Mouse (Mus musculus): Measurements from ENCODE around the gene Eif2a. TPM values are rescaled to one million over a fixed set of nuclear protein-coding genes. Genes with fewer than 3 reads are reported as not detected.
"Not testable (repeated sequence)": the region's sequence is repeated elsewhere in the genome, so short reads cannot be mapped to it uniquely, and the experiment has no call there.

Eif2a gene
- polyA plus RNA-seq, 3 experiments from 2014 or later: 63.0 to 73.7 (median 67.5) TPM

DNA sequence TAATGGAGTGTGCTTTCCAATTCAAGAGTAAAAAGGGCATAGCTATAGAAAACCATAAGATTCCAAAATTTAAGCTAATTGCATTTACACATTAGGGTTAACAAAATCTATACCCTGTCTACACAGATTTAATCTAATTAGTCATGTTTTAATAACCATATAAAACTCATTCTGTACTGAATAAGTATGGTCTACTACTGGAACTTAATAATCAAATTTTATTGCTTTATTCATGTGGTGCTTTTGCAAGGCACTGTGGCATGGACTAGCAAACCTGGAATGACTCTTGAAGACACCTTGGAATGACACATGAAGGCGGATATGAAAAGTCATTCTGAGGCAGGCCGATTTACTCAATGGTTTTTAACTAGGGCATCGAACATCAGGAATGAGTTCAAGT is 2.2 kb upstream of the Eif2a start:
- ATAC-seq: no peak

DNA sequence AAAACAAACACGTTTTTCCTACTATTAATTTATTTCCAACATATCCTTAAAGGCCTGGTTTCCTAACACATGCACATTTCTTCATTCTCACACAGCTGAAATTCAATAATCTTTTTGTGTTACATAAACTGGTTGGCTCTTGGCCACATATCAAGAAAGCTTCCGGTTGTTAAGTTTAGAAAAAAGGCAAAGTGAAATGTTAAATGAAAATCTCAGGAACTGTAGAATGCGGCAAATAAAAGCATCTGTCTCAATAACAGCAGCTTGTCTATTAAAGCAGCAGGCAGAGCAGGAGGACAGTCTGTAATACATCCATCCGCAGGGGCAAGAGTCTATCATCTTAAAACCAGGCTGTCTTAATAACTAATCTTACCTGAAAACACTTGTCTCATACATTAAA is 1.4 kb upstream of the Eif2a start:
- ATAC-seq: no peak

DNA sequence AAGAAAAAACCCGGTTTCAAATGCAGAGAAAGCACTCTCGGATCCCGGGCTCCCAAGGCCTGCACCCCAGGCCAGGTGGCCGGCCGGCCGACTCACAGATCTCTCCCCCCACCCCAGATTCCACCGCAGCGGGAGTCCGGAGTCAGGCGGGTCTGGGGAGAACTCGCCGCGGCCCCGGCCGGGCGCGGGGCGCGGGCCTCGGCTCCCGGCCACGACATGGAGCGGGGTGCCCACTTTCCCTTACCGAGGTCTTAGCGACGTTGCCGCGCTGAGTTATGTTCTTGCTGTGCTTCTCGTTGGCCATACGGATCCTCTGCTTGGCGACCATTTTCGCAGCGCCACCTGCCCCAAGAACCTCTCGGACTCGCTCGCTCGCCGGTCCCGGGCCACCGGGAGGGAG is 455 bp upstream of the Eif2a start:
- no peak for ATAC-seq

DNA sequence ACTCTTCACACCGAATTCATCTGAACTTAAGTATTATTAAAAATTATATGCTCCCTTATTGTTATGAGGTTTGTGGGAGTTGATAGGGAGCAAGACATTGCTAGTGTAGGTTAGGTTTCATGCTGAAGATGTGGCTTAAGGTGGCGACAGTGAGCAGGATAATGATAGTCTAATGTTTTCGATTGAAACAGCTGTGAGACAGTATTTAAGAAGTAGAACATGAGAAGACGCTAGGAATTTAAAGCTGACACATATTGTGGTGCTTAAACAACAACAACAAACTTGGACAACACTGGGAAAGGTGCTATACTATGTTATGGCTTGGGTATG is 752 bp downstream of the Eif2a start:
- no peak for ATAC-seq

DNA sequence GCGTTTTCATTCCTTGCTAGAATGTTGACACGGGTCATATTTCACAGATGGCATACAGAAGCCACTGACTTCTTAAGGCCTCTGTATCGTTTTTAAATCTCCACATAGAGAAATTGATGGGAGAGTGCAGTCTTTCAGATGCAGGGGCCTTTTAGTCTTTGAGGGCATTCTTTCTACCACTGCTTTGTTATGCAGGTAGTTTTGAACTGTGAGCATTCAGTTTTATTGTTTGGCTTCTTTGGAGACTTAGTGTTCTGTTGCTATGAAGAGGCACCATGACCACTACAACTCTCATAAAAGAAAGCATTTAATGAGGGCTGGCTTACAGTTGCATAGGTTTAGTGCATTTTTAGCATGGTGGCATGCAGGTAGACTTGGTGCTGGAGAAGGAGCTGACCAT is 11.0 kb downstream of the Eif2a start:
- no peak for ATAC-seq

DNA sequence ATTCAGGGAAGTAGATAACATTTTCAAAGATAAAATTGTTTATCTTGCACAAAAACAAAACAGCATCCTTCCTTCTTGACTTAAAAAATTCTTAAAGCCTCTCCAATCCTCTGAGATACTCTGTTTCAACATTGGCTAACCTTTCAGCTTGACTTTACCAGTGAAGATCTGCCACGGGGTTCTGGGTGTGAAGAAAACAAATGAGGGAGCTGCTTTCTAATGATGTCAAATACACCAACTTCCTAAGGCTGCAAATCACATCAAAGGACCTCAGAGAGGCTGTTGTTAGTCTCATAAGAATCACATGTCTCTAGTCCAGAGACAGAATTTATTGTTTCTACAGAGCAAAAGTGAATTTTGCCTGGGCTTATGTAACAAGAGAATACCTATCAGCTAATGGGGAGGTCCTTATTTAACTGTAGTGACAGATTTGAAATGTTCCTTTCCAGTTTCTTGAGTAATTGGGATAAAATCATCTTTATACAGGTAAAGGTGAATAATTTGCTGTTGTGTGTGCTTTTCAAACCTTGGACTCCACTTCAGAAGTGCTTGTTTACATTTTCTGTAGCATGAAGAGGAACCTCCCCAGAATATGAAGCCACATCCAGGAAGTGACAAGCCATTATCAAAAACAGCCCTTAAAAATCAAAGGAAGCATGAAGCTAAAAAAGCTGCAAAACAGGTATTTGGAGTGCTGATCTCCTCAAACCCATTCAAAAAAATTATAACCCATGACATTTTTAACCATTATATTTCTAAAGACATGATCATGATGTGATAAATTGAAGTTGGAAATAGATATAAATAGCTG is 26.6 kb downstream of the Eif2a start:
- ATAC-seq: peak; percentile 84

DNA sequence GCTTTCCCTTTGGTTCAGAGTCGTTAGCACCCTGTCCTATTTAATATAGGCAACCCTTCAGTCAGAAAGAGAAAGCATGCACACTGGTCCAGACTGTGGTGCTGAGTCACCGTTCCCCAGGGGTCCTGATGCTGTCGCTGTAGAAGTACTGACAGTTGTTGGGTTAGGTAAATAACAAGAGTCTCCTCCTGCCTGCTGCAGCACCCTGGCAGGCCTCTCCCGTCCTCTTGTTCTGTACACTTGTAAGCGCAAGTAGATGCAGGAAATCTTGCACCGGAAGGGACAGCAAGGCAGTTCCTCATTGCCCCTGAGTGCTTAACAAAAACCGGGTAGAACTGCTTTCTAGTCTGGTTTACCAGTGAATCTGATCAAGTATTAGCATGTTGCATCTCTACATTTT is 31.0 kb downstream of the Eif2a start:
- no peak for ATAC-seq

DNA sequence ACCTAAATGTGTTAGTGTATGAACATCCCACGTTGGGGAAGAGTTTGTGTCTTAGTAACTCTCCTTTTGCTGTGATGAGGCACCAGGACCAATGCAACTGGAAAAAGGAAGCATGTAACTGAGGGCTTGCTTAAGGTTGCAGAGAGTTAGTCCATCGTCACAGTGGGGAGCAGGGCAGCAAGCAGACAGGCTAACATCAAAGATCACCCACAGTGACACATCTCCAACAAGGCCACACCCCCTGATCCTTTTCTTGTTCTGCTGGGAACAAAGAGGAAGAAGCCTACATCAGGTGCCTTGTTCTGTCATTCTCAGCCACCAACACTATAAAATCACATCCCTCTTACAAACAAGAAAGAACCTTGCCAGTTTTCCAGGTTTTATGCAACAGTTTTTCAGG is 34.3 kb downstream of the Eif2a start:
- no peak for ATAC-seq

DNA sequence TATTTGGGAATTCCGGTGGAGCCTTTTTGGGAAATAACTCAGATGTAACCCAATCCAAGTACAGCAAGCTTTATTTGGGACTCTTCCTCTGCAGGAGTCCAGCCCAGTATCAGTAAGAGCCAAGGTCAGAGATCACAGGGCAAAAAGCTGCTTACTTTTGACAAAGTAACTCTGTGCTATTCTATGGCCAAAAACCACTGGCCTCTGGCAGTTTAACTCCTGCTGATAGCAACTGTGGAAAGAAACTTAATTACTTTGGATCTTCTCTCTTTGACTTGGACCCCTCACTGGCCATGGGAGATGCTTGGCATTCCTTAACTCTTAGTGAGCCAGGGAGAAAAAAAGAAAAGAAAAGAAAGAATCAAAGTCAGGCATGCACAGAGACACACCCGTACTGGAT is 35.8 kb downstream of the Eif2a start:
- no peak for ATAC-seq

DNA sequence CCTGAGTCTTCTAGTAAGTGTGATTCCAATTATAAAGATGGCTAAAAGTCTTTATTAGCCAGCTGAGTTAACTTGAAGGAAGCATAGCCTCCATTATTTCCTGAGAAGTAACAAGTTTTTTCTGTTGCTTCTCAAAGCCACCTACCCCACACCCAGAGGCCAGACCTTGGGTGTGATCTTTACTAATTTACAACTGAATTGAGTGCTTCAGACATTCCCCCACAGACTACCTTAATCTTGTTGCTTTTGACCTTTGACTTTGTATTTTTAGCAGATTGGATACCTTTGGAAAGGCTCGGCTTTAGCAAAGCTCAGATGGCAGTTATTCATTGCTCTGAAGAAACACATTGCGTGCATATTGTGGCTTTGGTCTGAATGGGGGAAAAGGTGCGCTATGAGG is 45.2 kb downstream of the Eif2a start:
- ATAC-seq: no peak

DNA sequence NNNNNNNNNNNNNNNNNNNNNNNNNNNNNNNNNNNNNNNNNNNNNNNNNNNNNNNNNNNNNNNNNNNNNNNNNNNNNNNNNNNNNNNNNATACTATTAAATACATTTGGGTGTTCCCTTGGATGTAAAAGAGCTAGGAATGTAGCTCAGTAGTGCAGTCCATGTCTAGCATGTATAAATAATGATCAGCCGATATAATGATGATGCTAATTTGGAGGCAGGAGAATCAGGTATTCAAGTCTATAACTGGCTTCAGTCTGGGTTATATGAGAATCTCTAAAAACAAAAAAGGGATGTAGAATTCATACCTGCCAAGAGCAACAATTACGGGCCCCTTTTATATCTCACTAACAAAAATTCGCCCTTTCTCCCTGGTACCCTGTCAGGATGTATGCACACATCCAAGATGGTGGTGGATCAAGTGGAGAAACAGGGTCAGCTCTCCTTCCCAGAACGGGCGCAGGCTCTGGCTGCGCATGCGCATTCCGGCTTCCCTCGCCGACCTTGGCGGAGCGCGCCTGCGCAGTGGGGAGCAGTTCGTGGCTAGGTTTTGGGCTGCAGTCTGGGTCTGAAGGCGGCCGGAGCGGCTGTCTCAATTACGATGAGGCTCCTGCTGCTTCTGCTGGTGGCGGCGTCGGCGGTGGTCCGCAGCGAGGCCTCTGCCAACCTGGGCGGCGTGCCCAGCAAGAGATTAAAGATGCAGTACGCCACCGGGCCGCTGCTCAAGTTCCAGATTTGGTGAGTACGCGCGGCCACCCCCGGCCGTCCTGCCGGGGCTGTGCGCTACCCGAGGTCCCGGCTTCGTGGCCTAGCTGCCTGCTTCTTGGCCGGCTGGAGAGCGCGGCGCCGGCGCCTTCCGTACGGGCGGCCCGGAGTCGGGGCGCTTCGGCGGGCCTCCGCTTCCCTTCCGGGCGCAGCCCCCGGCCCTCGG is 50.8 kb downstream of the Eif2a start, which contains the start of gene Selenot:
Gene Selenot (plus strand): TSS at position 500 of the 930 bp plus-strand sequence.
- peak; percentile 73 for ATAC-seq

DNA sequence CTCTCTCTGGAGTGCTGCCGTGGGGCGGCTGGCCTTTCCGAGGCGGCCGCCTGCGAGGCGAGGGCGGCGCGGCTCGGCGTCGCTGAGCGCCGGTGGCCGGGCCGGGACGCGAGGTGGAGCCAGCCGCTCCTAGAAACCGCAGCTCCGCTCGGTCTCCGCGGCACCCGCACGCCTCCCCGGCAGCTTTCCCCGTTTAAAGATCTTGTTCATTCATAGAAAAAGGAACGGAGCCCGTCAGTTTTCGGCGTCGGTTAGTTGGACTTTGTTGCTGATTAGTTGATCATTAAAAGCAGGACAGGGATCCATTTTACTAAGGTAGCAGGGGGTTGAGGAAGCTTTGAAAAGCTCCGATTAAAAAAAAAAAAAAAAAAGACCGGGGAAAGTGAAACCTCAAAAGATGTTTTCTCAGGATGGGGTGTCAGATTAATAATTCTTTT is 51.5 kb downstream of the Eif2a start:
- peak; percentile 63 for ATAC-seq

DNA sequence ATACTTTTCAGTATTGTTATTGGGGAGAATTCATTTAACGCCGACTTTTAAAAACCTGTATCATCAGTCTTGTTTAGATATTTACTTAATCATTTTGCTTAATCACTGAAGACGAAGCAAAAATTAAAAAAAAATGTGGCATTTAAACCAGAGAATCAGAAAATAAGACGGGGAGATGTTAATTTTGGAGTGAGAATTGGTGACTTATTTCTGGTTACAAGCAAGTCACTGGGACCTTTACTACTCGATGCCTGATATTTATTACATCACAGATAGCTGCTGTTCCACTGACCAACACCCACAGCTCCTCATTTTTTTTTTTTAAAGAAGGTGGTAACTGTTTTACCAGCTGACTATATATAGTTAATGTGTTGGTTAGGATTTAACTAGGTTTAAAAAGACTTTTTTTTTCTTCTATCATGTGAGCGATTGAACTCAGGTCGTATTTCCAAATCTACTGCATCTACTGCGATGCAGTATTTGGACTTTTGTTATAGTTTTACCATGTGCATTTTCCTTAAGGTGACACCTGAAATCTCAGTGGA is 52.0 kb downstream of the Eif2a start:
- no peak for ATAC-seq

DNA sequence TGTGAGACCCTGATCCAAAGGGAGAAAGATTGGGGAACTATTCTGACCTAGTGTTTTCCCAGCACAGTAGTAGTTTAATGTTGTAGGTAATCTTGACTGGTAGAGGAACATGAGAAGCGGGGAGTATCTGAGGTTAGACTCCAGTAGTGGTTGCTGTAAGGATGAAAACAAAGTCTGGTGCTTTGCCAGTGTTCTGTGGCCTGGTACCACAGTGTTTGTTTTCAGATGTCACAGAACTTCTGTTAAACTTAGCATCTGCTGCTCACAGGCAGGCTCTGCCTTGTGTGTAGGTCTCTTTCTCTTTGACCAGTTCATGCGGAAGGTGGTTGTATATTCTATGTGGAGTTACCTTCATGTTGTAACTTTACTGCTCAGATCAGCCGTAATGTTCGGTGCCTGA is 55.9 kb downstream of the Eif2a start:
- no peak for ATAC-seq

DNA sequence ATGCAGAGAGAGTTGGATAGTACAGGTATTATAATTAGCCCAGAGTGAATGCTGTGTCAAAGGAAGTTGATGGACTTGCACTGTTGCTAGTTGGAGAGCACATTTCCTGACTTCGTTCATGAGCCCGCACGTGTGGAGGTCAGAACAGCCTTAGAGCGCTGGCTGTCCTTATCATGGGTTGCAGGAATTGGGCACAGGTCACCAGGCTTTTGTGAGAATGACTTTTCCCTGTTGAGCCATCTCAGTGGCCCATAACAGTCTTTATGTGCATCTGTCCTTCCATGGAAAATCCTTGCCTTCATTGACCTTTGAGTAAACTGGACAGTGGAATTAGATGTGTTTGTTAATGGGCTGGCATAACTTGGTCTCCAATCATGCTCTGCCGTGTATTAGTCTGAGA is 56.7 kb downstream of the Eif2a start:
- no peak for ATAC-seq

DNA sequence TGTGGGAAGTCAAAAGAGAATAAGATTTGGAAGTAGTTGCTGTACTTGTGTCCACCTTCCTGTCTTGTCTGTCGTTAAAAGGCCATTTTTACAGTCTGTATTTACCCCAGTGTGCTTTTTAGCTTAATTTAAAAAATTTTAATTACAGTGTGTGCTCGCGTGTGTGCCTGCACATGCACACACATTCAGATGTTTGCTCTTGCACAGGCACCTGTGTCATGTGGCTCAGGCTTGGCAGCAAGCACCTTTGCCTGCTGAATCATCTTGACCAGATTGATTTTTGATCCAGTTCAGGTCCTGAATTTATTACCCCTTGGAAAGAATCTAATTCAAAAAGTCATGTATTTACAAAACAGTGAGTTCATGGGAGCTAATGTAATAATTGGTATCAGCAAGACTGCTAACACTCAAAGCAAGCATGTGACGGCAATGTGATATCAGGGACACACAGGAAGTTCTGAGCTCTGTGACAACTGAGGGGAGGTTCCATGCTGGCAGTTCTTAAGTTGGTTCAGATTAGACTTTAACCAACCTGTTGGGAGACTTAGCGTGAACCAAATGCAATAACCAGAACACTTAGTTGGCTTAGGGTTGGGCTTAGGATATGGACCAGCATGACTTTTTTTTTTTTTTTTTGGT is 57.3 kb downstream of the Eif2a start:
- ATAC-seq: peak; percentile 66

DNA sequence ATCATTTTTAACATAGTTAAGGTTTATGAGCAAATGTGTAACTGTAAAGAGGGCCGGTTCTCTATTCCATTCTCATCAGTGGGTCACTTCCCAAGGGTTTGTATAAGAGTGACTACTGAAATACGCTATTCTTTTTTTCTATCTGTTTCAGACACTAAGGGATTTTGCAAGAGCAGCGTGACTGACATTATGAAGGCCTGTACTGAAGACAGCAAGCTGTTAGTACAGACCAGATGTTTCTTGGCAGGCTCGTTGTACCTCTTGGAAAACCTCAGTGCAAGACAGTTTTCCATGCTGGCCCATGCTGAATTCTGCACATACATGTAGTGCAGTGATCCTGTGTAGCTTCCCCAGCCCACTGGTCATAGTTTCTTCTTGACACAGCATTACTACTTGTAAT is 64.9 kb downstream of the Eif2a start:
- ATAC-seq: peak; percentile 14

DNA sequence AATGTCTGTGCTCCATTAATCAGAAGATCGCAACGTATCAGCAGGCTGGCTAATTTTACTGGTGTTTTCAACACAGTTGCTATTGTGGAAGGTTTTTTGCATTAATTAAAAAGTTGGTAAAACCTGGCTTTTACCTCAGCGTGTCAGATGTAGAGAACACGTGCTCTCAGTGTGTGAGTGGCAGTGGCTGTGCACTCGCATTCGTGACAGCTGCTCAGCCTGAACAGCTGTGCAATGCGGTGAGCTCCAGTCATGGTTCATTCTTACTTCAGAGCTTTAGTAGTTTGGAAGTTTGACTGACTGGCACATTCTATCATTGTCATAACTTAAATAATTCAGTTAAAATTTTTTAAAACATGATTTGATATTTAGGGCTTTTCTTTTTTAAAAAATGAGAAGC is 67.0 kb downstream of the Eif2a start:
- ATAC-seq: not testable (repeated sequence)

DNA sequence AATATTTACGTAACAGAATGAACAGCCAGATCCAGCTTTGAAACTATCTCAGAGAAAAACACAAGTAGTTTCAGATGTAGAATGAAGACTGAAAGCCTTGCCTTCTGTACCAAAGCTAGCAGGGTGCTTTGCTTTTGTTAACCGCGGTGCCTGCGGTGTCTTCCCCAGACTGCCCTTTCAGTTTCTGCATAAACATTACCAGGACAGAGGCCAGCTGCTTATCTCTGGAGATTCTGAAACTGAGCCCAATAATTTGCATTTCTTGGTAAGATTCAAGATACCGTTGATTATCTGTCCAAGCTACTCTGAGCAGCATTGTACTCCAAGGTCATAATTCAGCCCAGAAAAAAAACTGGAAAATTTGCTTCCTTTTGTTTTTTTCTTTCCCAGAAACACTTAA is 68.0 kb downstream of the Eif2a start:
- no peak for ATAC-seq

Data from inflammation-experienced regulatory T-cells, adult 6 months (primary cell).